Mouse (Mus musculus): ENCODE measurements around the gene Lgals3. TPM values are rescaled to one million over a fixed set of nuclear protein-coding genes. Genes with fewer than 3 reads are reported as not detected.
"Not testable (repeated sequence)": the region's sequence is repeated elsewhere in the genome, so short reads cannot be mapped to it uniquely, and the experiment has no call there.

The Lgals3 gene
- total RNA-seq (2012; rRNA removed), result 36.9 TPM in 2 replicates

DNA sequence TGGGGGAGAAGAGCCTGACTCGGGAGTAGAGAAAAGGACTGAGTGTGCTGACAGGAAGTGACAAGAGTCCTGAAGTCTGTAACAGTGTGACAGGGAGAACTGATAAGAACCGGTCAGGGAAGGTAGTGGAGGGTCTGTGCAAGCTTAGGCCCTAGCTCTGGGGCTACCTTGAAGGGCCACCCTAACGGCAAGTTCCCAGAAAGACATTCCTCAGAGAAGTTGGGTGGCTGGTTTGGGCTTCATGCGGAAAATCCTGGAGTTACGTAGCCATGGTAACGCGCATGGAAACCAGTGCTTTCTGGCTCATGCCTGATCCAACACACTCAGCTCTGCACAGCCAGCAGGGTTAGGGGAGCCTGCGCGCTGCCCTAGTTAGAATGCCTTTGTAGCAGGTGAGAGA, at the start of gene Lgals3:
Gene Lgals3, plus strand, starts transcription at position 291 of the 400 bp plus-strand sequence.
- H3K9me3 ChIP-seq (ENCODE audit: control insufficient read depth, insufficient read depth, low read depth, low read length), result no peaks in the 10 kb centered on the region
- H3K9ac ChIP-seq (ENCODE audit: insufficient read depth, low read depth, low read length, poor library complexity, severe bottlenecking), result no peak within 1 kb of the TSS
- no peak for TF ChIP-seq ZC3H11A (IDR thresholded peaks at IDR 0.05; ENCODE audit: borderline replicate concordance, low read depth, low read length)
- no peak for TF ChIP-seq HCFC1 (IDR thresholded peaks at IDR 0.05; ENCODE audit: borderline replicate concordance, insufficient read depth, low read length)
- no peak for TF ChIP-seq ZNF384 (IDR thresholded peaks at IDR 0.05; ENCODE audit: low read depth, low read length)
- TF ChIP-seq MAFK (IDR thresholded peaks at IDR 0.05; ENCODE audit: insufficient read depth, low read depth, low read length), result no peak
- TF ChIP-seq CHD2 (IDR thresholded peaks at IDR 0.05; ENCODE audit: low read depth, low read length), result no peak
- no peaks in the 10 kb centered on the region for H3K36me3 ChIP-seq (ENCODE audit: control insufficient read depth, insufficient read depth, low read length, poor library complexity, severe bottlenecking)
- peak; percentile 66 for DNase-seq (ENCODE audit: low read depth, low spot score)
- H3K27ac ChIP-seq (ENCODE audit: insufficient read depth, low read depth, low read length, poor library complexity, severe bottlenecking), result no peak within 1 kb of the TSS; the same call in 1 of the 2 replicates
- in situ Hi-C loops (cut with MboI; ENCODE audit: low sequenced_read_pairs in 2 of 2, unreplicated experiment in 2 of 2), result no loop called here
- H3K4me3 ChIP-seq (ENCODE audit: insufficient read depth in 1 of 2, low read depth in 1 of 2, low read length in 2 of 2, poor library complexity in 1 of 2, severe bottlenecking in 1 of 2), result no peak within 1 kb of the TSS
- peaks cover 4 to 12% of the 10 kb centered on the region in 2 experiments; a peak in 3 of 4 replicates for H3K4me1 ChIP-seq (ENCODE audit: control insufficient read depth in 2 of 2, insufficient read depth in 2 of 2, low read length in 2 of 2, poor library complexity in 1 of 2)

DNA sequence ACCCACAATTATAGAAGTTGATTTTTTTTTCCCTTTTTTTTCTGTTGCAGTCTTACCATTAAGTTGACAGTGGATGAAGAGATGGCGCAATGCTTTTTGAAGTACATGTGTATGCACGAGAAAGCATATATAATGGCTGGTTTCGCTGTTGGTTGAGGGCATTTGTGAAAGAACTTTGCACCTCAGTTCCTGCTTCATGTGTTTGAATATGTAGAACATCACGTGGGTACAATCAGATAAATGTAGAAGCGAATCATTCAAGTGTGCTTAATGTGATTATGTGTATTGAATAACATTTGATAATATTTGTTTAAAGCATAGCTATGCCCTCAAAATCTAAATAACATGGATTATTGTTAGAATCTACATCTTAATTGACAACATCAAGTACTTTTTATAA, 48.2 kb upstream of the Lgals3 start:
- no peak overlapping the region for H3K9ac ChIP-seq (ENCODE audit: insufficient read depth, low read depth, low read length, poor library complexity, severe bottlenecking)
- no peaks in the 10 kb centered on the region for H3K4me1 ChIP-seq (ENCODE audit: control insufficient read depth in 2 of 2, insufficient read depth in 2 of 2, low read length in 2 of 2, poor library complexity in 1 of 2)
- no peak for DNase-seq (ENCODE audit: low read depth, low spot score)
- H3K27ac ChIP-seq (ENCODE audit: insufficient read depth, low read depth, low read length, poor library complexity, severe bottlenecking), result no peak overlapping the region
- in situ Hi-C loops (cut with MboI; ENCODE audit: low sequenced_read_pairs in 2 of 2, unreplicated experiment in 2 of 2), result no loop called here
- H3K9me3 ChIP-seq (ENCODE audit: control insufficient read depth, insufficient read depth, low read depth, low read length), result no peaks in the 10 kb centered on the region
- H3K4me3 ChIP-seq (ENCODE audit: insufficient read depth in 1 of 2, low read depth in 1 of 2, low read length in 2 of 2, poor library complexity in 1 of 2, severe bottlenecking in 1 of 2), result no peak overlapping the region
- TF ChIP-seq CHD2 (IDR thresholded peaks at IDR 0.05; ENCODE audit: low read depth, low read length) (no peak), HCFC1 (IDR thresholded peaks at IDR 0.05; ENCODE audit: borderline replicate concordance, insufficient read depth, low read length) (no peak), ZC3H11A (IDR thresholded peaks at IDR 0.05; ENCODE audit: borderline replicate concordance, low read depth, low read length) (no peak), MAFK (IDR thresholded peaks at IDR 0.05; ENCODE audit: insufficient read depth, low read depth, low read length) (no peak), ZNF384 (IDR thresholded peaks at IDR 0.05; ENCODE audit: low read depth, low read length) (no peak)
- peaks cover 11% of the 10 kb centered on the region for H3K36me3 ChIP-seq (ENCODE audit: control insufficient read depth, insufficient read depth, low read length, poor library complexity, severe bottlenecking)

- DNase-seq (ENCODE audit: low read depth, low spot score); in situ Hi-C loops (cut with MboI; ENCODE audit: low sequenced_read_pairs in 2 of 2, unreplicated experiment in 2 of 2); H3K27ac ChIP-seq (ENCODE audit: insufficient read depth, low read depth, low read length, poor library complexity, severe bottlenecking); H3K4me1 ChIP-seq (ENCODE audit: control insufficient read depth in 2 of 2, insufficient read depth in 2 of 2, low read length in 2 of 2, poor library complexity in 1 of 2); H3K4me3 ChIP-seq (ENCODE audit: insufficient read depth in 1 of 2, low read depth in 1 of 2, low read length in 2 of 2, poor library complexity in 1 of 2, severe bottlenecking in 1 of 2); H3K9me3 ChIP-seq (ENCODE audit: control insufficient read depth, insufficient read depth, low read depth, low read length); H3K9ac ChIP-seq (ENCODE audit: insufficient read depth, low read depth, low read length, poor library complexity, severe bottlenecking); H3K36me3 ChIP-seq (ENCODE audit: control insufficient read depth, insufficient read depth, low read length, poor library complexity, severe bottlenecking): not testable (repeated sequence)
These were observed 46.0 kb upstream of the Lgals3 start for GRCm38 (mm10) chr14:47321581-47321980.

GRCm38 (mm10) chr14:47325965-47326761, 41.4 kb upstream of the Lgals3 start:
- no peak overlapping the region for H3K27ac ChIP-seq (ENCODE audit: insufficient read depth, low read depth, low read length, poor library complexity, severe bottlenecking)
- in situ Hi-C loops (cut with MboI; ENCODE audit: low sequenced_read_pairs in 2 of 2, unreplicated experiment in 2 of 2), result no loop called here
- DNase-seq (ENCODE audit: low read depth, low spot score), result no peak
- H3K4me1 ChIP-seq (ENCODE audit: control insufficient read depth in 2 of 2, insufficient read depth in 2 of 2, low read length in 2 of 2, poor library complexity in 1 of 2), result 0 out of 4 replicates have a peak, but pooled peaks cover 0 to 2% of the 10 kb centered on the region in 2 experiments
- H3K36me3 ChIP-seq (ENCODE audit: control insufficient read depth, insufficient read depth, low read length, poor library complexity, severe bottlenecking), result no peaks in the 10 kb centered on the region; the same call in 1 of the 2 replicates
- TF ChIP-seq ZC3H11A (IDR thresholded peaks at IDR 0.05; ENCODE audit: borderline replicate concordance, low read depth, low read length) (no peak), MAFK (IDR thresholded peaks at IDR 0.05; ENCODE audit: insufficient read depth, low read depth, low read length) (peak; percentile 65; the same call in 1 of the 2 replicates), HCFC1 (IDR thresholded peaks at IDR 0.05; ENCODE audit: borderline replicate concordance, insufficient read depth, low read length) (no peak), ZNF384 (IDR thresholded peaks at IDR 0.05; ENCODE audit: low read depth, low read length) (no peak), CHD2 (IDR thresholded peaks at IDR 0.05; ENCODE audit: low read depth, low read length) (no peak)
- H3K9ac ChIP-seq (ENCODE audit: insufficient read depth, low read depth, low read length, poor library complexity, severe bottlenecking), result no peak overlapping the region
- no peak overlapping the region for H3K4me3 ChIP-seq (ENCODE audit: insufficient read depth in 1 of 2, low read depth in 1 of 2, low read length in 2 of 2, poor library complexity in 1 of 2, severe bottlenecking in 1 of 2)
- H3K9me3 ChIP-seq (ENCODE audit: control insufficient read depth, insufficient read depth, low read depth, low read length), result no peaks in the 10 kb centered on the region

All from ES-E14 (cell line).